Comparison of ENCODE assay signal across 11 mouse cellular contexts in genomic region chr11:48295370-48295769, GRCm38 (mm10).
"Had no signal": no experiment of that assay in that cellular context is flagged by ENCODE, and none has a peak within 500 bp of the region (broad histone marks: within the 10 kb centered on the region; RNA-seq: fewer than 3 reads in every experiment).

No protein-coding gene starts in this region.

- ATAC-seq: intestine, postnatal 0 days; liver, embryonic 12.5 days had no signal

- DNase-seq: kidney, adult 2 months; kidney, postnatal 25 days; liver; lung, adult 18-20 months; lung, postnatal 10 days; lung, postnatal 4 days; midbrain, embryonic 14.5 days; right cerebral cortex, postnatal 4 days; thymus, postnatal 25 days had no signal
